Mouse (Mus musculus) adrenal gland, postnatal 36 days (tissue): ENCODE data around the gene Gm20388. TPM values are rescaled to one million over a fixed set of nuclear protein-coding genes. Genes with fewer than 3 reads are reported as not detected.

Experiments
- DNase-seq, 2 experiments: peaks; one replicate each; pipeline ENCODE4 v3.0.0; 2021; ENCODE audit warnings: mixed read lengths in 1 of 2
- total RNA-seq, 2 experiments: library from RNA; stranded (reverse); gene quantifications; 2 replicates each; pipeline ENCODE4 v1.2.3; 2021

Gm20388 gene
- total RNA-seq, 2 experiments from 2014 or later, result 2.4 to 7.4 TPM

DNA sequence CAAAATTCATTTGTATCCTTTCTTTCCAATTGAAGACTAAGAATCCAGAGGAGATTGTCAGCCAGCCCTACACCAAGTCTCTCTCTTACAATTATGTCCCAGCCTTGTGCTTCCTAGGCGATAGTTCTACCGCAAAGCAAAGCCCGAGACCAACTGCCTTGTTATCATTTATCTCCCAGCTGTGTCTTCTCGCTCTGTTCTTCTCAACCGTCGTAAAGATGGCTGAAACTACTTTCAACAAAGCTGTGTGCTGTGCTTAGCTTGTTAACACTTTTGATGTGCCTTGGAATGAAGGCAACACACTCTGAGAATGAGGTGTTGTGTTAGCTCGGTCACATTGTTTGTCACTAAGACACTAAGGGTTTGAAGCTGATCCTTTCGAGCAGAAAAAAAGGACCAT is 3421.2 kb downstream of the Gm20388 start:
- DNase-seq, result no peak

- peak; percentile 84 to 87 for DNase-seq
Observed at GRCm38 (mm10) chr8:123332262-123333090, 3421.8 kb downstream of the Gm20388 start, which contains the start of gene Spire2. Gene Spire2, plus strand, starts transcription at chr8:123332713.

DNA sequence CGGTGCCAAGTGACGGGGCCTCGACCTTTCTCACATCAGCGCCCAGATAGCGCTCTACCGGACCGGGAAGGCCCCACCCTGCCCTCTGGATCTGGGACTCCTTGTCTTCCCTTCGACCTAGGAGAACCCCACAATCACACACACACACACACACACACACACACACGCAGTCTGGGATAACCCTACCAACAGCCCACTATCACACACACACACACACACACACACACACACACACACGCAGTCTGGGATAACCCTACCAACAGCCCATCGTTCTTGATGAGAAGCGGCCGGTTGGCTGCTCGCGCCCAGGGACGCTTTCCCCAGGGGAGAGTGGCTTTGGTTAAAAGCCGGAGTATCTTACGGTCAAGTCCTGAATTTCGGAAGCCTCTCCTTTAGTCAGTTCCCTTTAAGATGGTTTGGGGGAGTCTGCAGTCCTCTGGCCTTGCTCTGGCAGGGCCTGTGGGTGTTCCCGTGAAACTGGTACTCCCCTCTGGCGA is 3422.5 kb downstream of the Gm20388 start:
- no peak for DNase-seq

DNA sequence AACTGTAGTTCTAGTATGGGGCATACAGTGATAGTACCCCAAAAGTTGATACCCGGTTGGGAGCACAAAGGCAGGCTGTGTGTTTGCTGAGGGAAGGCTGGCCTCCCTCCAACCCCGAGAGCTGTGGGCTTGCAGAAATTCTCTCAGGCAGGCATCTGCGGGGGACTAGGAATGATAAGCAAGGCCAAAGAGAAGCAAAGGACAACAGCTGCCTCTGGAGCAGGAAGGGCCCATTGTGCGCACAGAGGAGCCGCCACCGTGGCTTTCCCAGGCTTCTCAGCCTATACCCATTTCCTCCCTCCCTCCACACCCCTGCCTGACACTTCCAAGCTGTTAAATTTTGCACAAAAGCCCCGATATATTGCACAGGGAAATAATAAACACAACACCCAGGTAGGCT is 3423.2 kb downstream of the Gm20388 start:
- DNase-seq, result no peak

GRCm38 (mm10) chr8:123334467-123334866 is 3423.8 kb downstream of the Gm20388 start:
- no peak for DNase-seq

DNA sequence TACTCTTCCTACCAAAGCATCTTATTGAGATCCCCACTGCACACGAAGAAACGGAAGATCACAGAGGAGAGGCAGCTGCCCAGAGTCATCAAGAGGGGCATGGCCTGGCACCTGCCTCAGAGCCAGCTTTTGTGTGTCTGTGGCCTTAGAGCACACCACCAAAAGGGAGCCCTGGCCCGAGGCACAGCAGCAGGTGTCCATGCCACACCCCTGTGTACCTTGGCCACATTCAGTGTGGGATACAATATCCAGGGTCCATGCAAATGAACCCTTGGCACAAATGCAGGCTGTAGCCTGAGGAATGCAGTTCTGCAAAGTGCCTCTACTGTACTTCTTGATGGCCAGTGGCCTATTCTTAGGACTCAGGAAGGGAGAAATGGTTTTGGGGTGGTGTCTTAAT is 3426.8 kb downstream of the Gm20388 start:
- no peak for DNase-seq

DNA sequence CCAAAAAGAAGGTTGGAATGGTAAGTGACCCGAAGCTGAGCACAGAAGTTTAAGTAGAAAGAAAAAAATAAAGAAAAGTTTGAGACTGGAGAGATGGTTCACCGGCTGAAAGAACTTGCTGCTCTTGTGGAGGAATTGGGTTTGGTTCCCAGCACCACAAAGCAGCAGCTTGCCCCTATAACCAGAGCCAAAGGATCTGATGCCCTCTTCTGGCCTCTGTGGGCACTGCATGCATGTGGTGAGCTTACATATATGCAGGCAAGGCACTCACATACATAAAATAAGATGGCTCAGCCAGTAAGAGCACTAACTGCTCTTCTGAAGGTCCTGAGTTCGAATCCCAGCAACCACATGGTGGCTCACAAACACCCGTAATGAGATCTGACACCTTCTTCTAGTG is 3429.4 kb downstream of the Gm20388 start:
- DNase-seq, result no peak

DNA sequence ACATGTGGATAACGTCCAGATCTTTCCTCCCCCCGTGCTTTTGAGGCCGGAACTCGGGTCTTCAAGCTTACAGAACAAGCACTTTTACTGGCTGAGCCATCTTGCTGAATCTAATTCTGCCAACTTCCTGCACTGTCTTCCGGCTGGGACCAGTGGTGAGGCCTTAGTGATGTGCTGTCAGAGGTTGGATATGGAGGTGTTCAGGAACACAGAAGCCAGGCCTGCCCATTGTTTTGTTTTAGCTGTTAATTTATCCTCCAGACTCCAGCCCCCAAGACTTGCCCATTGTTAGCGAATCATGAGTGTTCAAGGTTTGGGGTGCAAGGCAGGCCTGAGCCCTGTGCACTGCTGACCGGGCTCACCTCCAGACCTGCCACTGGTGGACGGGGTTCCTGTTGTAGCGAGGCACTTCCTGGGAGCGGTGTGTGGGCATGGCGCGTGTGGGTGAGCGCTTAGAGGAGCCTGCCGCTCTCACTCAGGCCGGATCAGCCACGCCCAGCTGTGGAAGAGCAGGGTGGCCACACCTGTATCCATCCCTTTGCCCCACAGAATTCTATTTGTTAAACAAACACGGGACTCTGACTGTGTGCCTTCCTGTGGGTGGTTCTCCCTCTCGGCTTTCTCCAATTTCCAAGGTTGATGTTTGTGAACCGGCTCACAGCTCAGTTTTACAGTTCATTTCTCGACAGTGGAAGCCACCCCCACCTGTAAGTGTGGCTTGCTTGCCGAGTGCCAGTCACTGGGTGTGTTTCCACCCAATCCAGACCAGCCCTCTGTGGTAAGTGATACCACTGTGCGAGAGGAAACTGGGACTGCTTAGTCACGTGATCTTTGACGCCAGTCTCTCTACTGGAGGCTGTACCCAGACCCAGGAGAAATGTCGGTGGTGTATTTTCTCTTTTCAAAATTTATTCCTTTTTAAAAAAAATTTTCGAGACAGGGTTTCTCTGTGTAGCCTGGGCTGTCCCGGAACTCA is 3430.7 kb downstream of the Gm20388 start:
- DNase-seq, result no peak

DNA sequence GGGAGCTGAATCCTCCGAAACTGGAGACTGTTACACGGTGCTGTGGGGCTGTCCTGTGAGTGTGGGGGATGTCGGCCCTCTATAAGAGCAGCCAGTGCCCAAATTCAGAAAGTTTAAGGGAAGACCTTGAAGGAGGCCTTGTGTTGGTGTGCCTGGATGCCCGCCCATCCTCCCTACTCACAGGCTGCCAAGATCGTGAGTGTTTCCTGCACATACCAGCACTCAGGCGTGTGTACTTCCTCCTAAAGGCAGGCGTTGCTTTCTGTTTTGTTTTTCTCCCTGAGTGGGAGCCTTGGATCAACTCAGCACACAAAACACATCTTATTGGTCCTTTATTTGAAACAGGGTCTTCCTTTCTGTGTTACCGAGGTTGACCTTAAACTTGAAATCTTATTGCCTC is 3431.6 kb downstream of the Gm20388 start:
- DNase-seq, result no peak

DNA sequence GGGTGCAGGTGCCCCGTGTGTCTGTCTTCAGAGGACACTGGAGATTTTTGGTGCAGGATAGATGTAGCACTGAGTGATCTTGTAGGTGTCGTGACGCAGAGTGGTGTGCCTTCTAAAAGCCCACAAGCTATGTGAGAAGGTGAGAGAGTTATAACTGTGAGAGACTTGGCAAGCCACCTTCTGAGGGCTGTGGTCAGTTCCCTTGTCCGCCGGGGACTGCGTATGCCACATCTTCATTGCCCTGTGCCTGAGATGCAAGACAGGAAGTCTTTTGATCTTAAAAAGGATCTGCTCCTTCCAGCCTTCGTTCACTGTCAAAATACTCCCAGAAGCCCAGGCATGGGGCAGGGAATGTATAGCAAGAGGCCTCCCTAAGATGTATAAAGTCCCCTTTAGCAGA is 3432.3 kb downstream of the Gm20388 start:
- no peak for DNase-seq

DNA sequence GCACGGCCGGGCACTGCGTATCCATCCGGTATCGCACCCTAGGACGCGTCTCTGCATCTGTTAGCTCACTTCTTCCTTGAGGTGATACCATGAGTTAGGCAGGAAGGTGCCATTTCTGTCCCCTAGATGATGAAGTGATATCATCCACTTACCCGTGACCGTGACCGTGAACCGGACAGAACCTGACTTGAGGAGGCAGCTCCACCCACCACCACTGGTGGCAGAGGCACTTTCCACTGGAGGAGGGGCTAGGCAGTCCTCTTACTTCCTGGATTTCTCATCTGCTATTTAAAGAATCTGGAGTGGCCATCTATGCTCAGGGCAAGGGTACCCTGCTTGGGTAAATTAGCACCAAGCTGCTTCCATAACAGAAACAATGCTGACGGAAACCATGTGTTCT is 3432.8 kb downstream of the Gm20388 start:
- no peak for DNase-seq

- peak in 1 of 2 experiments; percentile 23 for DNase-seq
Observed at GRCm38 (mm10) chr8:123345135-123345534, 3434.5 kb downstream of the Gm20388 start.

- DNase-seq, result peak; percentile 12 to 28
Observed at GRCm38 (mm10) chr8:123345856-123346255, 3435.2 kb downstream of the Gm20388 start.

GRCm38 (mm10) chr8:123347293-123347692 is 3436.7 kb downstream of the Gm20388 start:
- no peak for DNase-seq

- peak; percentile 31 to 44 for DNase-seq
Observed at GRCm38 (mm10) chr8:123348237-123348843, 3437.7 kb downstream of the Gm20388 start.

- no peak for DNase-seq
Observed at GRCm38 (mm10) chr8:123349073-123349472, 3438.4 kb downstream of the Gm20388 start.

- DNase-seq, result no peak
Observed at GRCm38 (mm10) chr8:123352118-123352517, 3441.5 kb downstream of the Gm20388 start.

DNA sequence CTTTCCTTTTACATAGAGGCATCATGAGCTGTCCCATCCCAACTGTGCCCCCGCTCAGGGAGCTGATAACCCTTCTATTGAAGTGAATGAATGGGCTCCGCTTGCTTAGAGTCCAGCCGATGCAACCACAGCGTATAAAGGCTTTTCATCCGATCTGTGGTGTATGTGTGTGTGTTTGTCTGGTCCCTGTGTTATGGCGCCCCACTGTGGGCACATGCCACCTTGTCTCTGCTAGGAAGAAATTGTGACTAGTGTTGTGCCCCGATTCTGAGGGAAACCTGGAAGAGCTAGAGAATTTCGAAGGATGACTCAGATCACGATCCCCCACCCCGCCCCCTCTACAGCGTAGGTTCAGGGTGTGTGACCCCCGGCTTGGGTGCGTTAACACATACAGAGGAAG is 3442.1 kb downstream of the Gm20388 start:
- DNase-seq, result peak; percentile 51 to 57

DNA sequence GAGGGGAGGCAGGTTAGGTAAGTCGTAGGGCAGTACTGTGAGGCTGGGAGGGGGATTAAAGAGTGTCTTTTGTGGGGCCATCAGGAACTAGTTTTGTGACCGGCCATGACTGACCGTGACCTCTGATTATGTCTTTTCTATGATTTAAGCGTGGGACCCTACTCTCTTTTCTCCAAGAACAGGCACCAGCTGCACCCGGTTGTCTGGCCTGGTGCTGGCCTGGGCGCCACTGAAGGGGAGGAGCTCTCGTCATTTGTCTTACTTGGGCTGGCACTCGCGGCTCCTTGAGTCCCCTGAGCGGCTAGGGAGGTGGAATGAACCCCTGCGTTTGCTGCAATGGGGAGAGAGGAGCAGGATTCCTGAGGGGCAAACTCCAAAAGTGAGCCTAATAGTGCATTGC is 3442.6 kb downstream of the Gm20388 start:
- no peak for DNase-seq

GRCm38 (mm10) chr8:123361082-123361739 is 3450.6 kb downstream of the Gm20388 start:
- peak; percentile 64 to 80 for DNase-seq

DNA sequence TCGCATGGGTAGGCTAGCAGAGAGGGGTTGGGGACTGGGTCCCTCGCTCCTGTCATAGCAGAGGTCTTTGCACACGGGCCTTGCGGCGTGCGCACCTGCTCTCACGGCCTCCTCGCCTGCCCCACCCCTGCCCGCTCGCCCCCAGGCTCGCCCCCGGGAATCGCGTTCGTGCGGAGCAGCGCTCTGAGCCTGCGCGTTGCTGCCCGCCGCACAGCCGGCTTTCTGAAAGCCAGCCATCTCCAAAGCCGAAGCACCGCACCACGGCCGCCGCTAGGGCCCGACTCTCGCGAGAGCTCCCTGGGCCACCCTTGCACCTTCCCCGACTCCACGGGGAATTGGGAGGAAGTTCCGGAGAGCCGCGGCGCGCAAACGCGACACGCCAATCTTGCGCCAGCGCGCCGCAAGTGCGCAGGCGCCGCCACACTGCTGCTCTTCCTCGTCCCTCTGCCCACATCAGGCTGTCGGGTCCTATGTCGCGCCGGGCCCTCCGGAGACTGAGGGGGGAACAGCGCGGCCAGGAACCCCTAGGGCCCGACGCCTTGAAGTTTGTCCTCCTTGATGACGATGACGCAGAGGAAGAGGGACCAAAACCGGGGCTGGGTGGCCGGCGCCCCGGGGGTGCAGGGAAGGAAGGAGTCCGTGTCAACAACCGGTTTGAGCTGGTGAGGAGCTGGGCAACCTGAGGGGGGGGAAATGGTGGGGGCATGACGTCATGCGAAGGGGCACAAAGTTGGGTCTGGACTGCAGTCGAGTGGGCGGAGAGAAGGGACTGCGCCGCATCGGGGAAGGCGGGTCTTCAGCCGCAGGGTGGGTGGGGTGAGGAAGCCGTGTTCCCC is 3463.0 kb downstream of the Gm20388 start, which contains the start of gene Tcf25:
TSS of gene Tcf25 (plus strand) at position 351 of the 836 bp plus-strand sequence.
- peak; percentile 96 to 97 for DNase-seq
